Mouse (Mus musculus): ENCODE measurements at regions not wholly inside any gene's neighbourhood (a gene's known extent, or its start where the extent isn't known, plus 50 kb on each side); places are given as distances from the start of the nearest gene placed in this dataset.

- DNase-seq (ENCODE audit: low read depth, low spot score) = no peak
Observed at GRCm38 (mm10) chr2:171333816-171334757, 602.5 kb downstream of the Dok5 start.

GRCm38 (mm10) chr2:171332826-171333225 is 601.2 kb downstream of the Dok5 start:
- DNase-seq (ENCODE audit: low read depth, low spot score) = no peak

GRCm38 (mm10) chr2:171331529-171331928 is 599.9 kb downstream of the Dok5 start:
- no peak for DNase-seq (ENCODE audit: low read depth, low spot score)

GRCm38 (mm10) chr2:171326909-171327308 is 595.3 kb downstream of the Dok5 start:
- no peak for DNase-seq (ENCODE audit: low read depth, low spot score)

GRCm38 (mm10) chr2:171308486-171308885 is 576.9 kb downstream of the Dok5 start:
- no peak for DNase-seq (ENCODE audit: low read depth, low spot score)

GRCm38 (mm10) chr2:171306000-171306399 is 574.4 kb downstream of the Dok5 start:
- no peak for DNase-seq (ENCODE audit: low read depth, low spot score)

GRCm38 (mm10) chr2:171298519-171298918 is 566.9 kb downstream of the Dok5 start:
- no peak for DNase-seq (ENCODE audit: low read depth, low spot score)

- no peak for DNase-seq (ENCODE audit: low read depth, low spot score)
Observed at GRCm38 (mm10) chr2:171295603-171296002, 564.0 kb downstream of the Dok5 start.

- no peak for DNase-seq (ENCODE audit: low read depth, low spot score)
Observed at GRCm38 (mm10) chr2:171292579-171292978, 561.0 kb downstream of the Dok5 start.

- DNase-seq (ENCODE audit: low read depth, low spot score) = no peak
Observed at GRCm38 (mm10) chr2:171285719-171286394, 554.2 kb downstream of the Dok5 start.

GRCm38 (mm10) chr2:171280132-171280531 is 548.5 kb downstream of the Dok5 start:
- no peak for DNase-seq (ENCODE audit: low read depth, low spot score)

- no peak for DNase-seq (ENCODE audit: low read depth, low spot score)
Observed at GRCm38 (mm10) chr2:171279319-171279718, 547.7 kb downstream of the Dok5 start.

GRCm38 (mm10) chr2:171253194-171253593 is 521.6 kb downstream of the Dok5 start:
- no peak for DNase-seq (ENCODE audit: low read depth, low spot score)

- no peak for DNase-seq (ENCODE audit: low read depth, low spot score)
Observed at GRCm38 (mm10) chr2:171245391-171245790, 513.8 kb downstream of the Dok5 start.

GRCm38 (mm10) chr2:171242356-171242755 is 510.7 kb downstream of the Dok5 start:
- no peak for DNase-seq (ENCODE audit: low read depth, low spot score)

- DNase-seq (ENCODE audit: low read depth, low spot score) = no peak
Observed at GRCm38 (mm10) chr2:171237276-171237960, 505.8 kb downstream of the Dok5 start.

- no peak for DNase-seq (ENCODE audit: low read depth, low spot score)
Observed at GRCm38 (mm10) chr2:171232812-171233211, 501.2 kb downstream of the Dok5 start.

GRCm38 (mm10) chr2:171231288-171232050 is 499.9 kb downstream of the Dok5 start:
- DNase-seq (ENCODE audit: low read depth, low spot score) = no peak

GRCm38 (mm10) chr2:171230536-171230935 is 498.9 kb downstream of the Dok5 start:
- no peak for DNase-seq (ENCODE audit: low read depth, low spot score)

- no peak for DNase-seq (ENCODE audit: low read depth, low spot score)
Observed at GRCm38 (mm10) chr2:171228229-171228628, 496.6 kb downstream of the Dok5 start.

GRCm38 (mm10) chr2:171213792-171214191 is 482.2 kb downstream of the Dok5 start:
- no peak for DNase-seq (ENCODE audit: low read depth, low spot score)
